Mouse (Mus musculus) heart, postnatal 0 days (tissue): Measurements from ENCODE around the gene Syce3. TPM values are rescaled to one million over a fixed set of nuclear protein-coding genes. Genes with fewer than 3 reads are reported as not detected.

Experiments used
- ATAC-seq: fragments of 200-750 bp; cut with Nextera tagmentation; 2 replicates; pipeline ENCODE4 v1.8.0; 2017; ENCODE audit warnings: low read depth, moderate number of reproducible peaks, moderate library complexity; ENCODE audit not compliant: insufficient read depth
- DNase-seq: peaks from one replicate; pipeline ENCODE4 v3.0.0-alpha.2; 2016; ENCODE audit warnings: low spot score
- H3K27ac ChIP-seq: fragments of 300-500 bp; sonication (generic); 2 replicates; pipeline ENCODE4 v1.5.1; 2014; ENCODE audit warnings: low read depth, mild to moderate bottlenecking
- H3K27me3 ChIP-seq: fragments of 300-500 bp; sonication (generic); 2 replicates; pipeline ENCODE4 v1.6.1; 2014; ENCODE audit warnings: low read length, mixed read lengths; ENCODE audit not compliant: control insufficient read depth, insufficient read depth
- H3K36me3 ChIP-seq: fragments of 300-500 bp; sonication (generic); replicated peaks from 2 replicates; pipeline ENCODE4 v1.6.1; 2014; ENCODE audit warnings: low read length, mixed read lengths; ENCODE audit not compliant: control insufficient read depth, insufficient read depth
- H3K4me1 ChIP-seq: fragments of 300-500 bp; sonication (generic); 2 replicates; pipeline ENCODE4 v1.6.1; 2014; ENCODE audit warnings: antibody characterized with exemption; ENCODE audit not compliant: control insufficient read depth, insufficient read depth
- H3K4me2 ChIP-seq: fragments of 300-500 bp; sonication (generic); 2 replicates; pipeline ENCODE4 v1.6.1; 2014; ENCODE audit warnings: low read depth, mild to moderate bottlenecking, low read length, moderate library complexity
- H3K4me3 ChIP-seq: fragments of 300-500 bp; sonication (generic); 2 replicates; pipeline ENCODE4 v1.5.1; 2014; ENCODE audit warnings: low read depth, low read length
- H3K9ac ChIP-seq: fragments of 300-500 bp; sonication (generic); replicated peaks from 2 replicates; pipeline ENCODE4 v1.6.1; 2014; ENCODE audit warnings: low read depth, low read length, mixed read lengths
- H3K9me3 ChIP-seq: fragments of 300-500 bp; sonication (generic); replicated peaks from 2 replicates; pipeline ENCODE4 v1.6.1; 2016; ENCODE audit warnings: low read length; ENCODE audit not compliant: control insufficient read depth
- CTCF ChIP-seq: IDR thresholded peaks from 2 replicates; pipeline ENCODE4 v1.5.1; 2016; ENCODE audit warnings: antibody characterized with exemption, control low read depth, low read depth
- EP300 ChIP-seq: IDR thresholded peaks from 2 replicates; pipeline ENCODE4 v1.6.1; 2016; ENCODE audit warnings: antibody characterized with exemption, low read depth
- WGBS: fragments of 180-500 bp; shearing (Covaris S2); extraction: QIAGEN DNeasy Blood & Tissue Kit; methylation state at CpG from one replicate; pipeline ENCODE4 v1.1.7; 2014; 5-methylcytosine and 5-hydroxymethylcytosine counted together
- polyA plus RNA-seq: library from polyadenylated mRNA; unstranded; fragments of >200 nt; fragmentation: Nextera tagmentation; extraction: Ambion mirVana; gene quantifications from 2 replicates; pipeline ENCODE4 v1.2.1, GENCODE M21; 2015
- total RNA-seq: library from RNA; depleted of rRNA; stranded (reverse); fragments of >200 nt; gene quantifications from 2 replicates; pipeline ENCODE4 v1.2.3, GENCODE M21; 2014; ENCODE audit warnings: low replicate concordance

Gene Syce3
- total and polyA plus RNA-seq, 2 experiments from 2014 or later: not detected

GRCm38 (mm10) chr15:89452906-89453864 is 42.9 kb upstream of the Syce3 start:
- Histone ChIP-seq H3K36me3 (no peaks in the 10 kb centered on the region), H3K27me3 (peaks cover 46% of the 10 kb centered on the region), H3K9me3 (no peaks in the 10 kb centered on the region), H3K4me2 (peak overlapping the region; percentile 66), H3K27ac (no peak overlapping the region), H3K4me3 (peak overlapping the region; percentile 39), H3K9ac (no peak overlapping the region), H3K4me1 (peaks cover 7% of the 10 kb centered on the region)
- 5% methylated on average over 24 of the region's 24 CpGs for WGBS
- TF ChIP-seq CTCF (no peak), EP300 (no peak)
- DNase-seq (peak; percentile 45), ATAC-seq (peak; percentile 73; the same call in 1 of the 2 replicates)

GRCm38 (mm10) chr15:89442486-89443070 is 32.3 kb upstream of the Syce3 start:
- Histone ChIP-seq H3K9me3 (no peaks in the 10 kb centered on the region), H3K4me2 (no peak overlapping the region), H3K27ac (no peak overlapping the region), H3K4me3 (no peak overlapping the region), H3K4me1 (no peaks in the 10 kb centered on the region), H3K36me3 (no peaks in the 10 kb centered on the region), H3K9ac (no peak overlapping the region), H3K27me3 (no peaks in the 10 kb centered on the region)
- ATAC-seq: no peak
- TF ChIP-seq CTCF (peak; percentile 30), EP300 (no peak)
- DNase-seq: peak; percentile 25
- 39% methylated on average over 8 of the region's 8 CpGs for WGBS

- WGBS: 76% methylated on average over 5 of the region's 5 CpGs
- ATAC-seq: no peak
Measured at GRCm38 (mm10) chr15:89435878-89436277, 25.6 kb upstream of the Syce3 start.

GRCm38 (mm10) chr15:89434136-89434535 is 23.8 kb upstream of the Syce3 start:
- Histone ChIP-seq H3K4me3 (no peak overlapping the region), H3K4me2 (no peak overlapping the region), H3K4me1 (peaks cover 4% of the 10 kb centered on the region; the same call in 1 of the 2 replicates), H3K27ac (no peak overlapping the region), H3K9me3 (no peaks in the 10 kb centered on the region), H3K36me3 (no peaks in the 10 kb centered on the region), H3K9ac (no peak overlapping the region), H3K27me3 (no peaks in the 10 kb centered on the region)
- ATAC-seq (no peak), DNase-seq (no peak)
- TF ChIP-seq CTCF (no peak), EP300 (no peak)
- WGBS: 63% methylated on average over 3 of the region's 3 CpGs

More at GRCm38 (mm10) chr15:89435878-89436277, 25.6 kb upstream of the Syce3 start:
- Histone ChIP-seq H3K9ac (no peak overlapping the region), H3K27ac (no peak overlapping the region), H3K4me3 (no peak overlapping the region), H3K4me2 (no peak overlapping the region), H3K36me3 (no peaks in the 10 kb centered on the region), H3K9me3 (no peaks in the 10 kb centered on the region), H3K4me1 (0 out of 2 replicates have a peak, but pooled peaks cover 4% of the 10 kb centered on the region), H3K27me3 (no peaks in the 10 kb centered on the region)
- no peak for DNase-seq
- TF ChIP-seq EP300 (no peak), CTCF (no peak)

- Histone ChIP-seq H3K36me3 (peaks cover 1% of the 10 kb centered on the region), H3K9me3 (no peaks in the 10 kb centered on the region), H3K27ac (no peak overlapping the region), H3K4me3 (no peak overlapping the region), H3K4me2 (no peak overlapping the region), H3K4me1 (peaks cover 13% of the 10 kb centered on the region; the same call in 1 of the 2 replicates), H3K9ac (no peak overlapping the region), H3K27me3 (no peaks in the 10 kb centered on the region)
- no peak for ATAC-seq
- 82% methylated on average over 4 of the region's 4 CpGs for WGBS
- no peak for DNase-seq
- TF ChIP-seq CTCF (no peak), EP300 (no peak)
Measured at GRCm38 (mm10) chr15:89432946-89433345, 22.6 kb upstream of the Syce3 start.
